Mouse (Mus musculus): Measurements from ENCODE around the gene Nckipsd.
A peak's percentile ranks its signal among the peaks of the same experiment; 100 is the strongest.

Nckipsd gene

GRCm38 (mm10) chr9:108853635-108854240, 45.6 kb downstream of the Nckipsd start:
- peak; percentile 96 for DNase-seq

DNA sequence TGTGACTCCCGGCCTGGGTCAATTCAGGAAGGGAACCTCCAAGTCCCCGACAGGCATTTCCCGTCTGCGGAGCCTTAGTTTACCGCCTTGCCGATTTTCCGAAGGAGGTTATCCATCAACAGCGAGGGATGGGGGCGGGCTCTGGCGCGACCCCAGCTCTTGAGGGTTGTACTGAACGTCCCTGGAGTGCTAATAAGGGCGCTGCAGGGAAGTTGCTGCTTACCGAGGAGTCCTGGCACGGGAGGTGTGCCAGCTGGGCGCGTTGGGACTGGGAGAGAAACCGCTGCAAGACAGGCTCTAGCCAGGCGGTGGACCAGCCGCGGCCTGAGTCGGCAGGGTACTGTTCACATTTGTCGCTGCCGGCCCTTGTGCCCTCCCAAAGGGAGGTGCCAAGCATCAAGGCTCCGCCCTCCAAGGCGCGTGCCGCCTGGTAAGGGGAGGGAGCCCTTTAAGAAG, 46.1 kb downstream of the Nckipsd start:
- DNase-seq = peak; percentile 95

GRCm38 (mm10) chr9:108855335-108855734, 47.2 kb downstream of the Nckipsd start:
- DNase-seq = no peak

GRCm38 (mm10) chr9:108858792-108859527, 50.8 kb downstream of the Nckipsd start:
- DNase-seq = no peak

All from lung, postnatal 10 days (tissue).